Mouse (Mus musculus): ENCODE results near the gene Gm21992. TPM values are rescaled to one million over a fixed set of nuclear protein-coding genes. Genes with fewer than 3 reads are reported as not detected.
A peak's percentile ranks its signal among the peaks of the same experiment; 100 is the strongest.
"Not testable (repeated sequence)": the region's sequence is repeated elsewhere in the genome, so short reads cannot be mapped to it uniquely, and the experiment has no call there.

Gene Gm21992
- total and polyA plus RNA-seq, 3 experiments = 10.8 to 21.9 TPM; not detected in 1

DNA sequence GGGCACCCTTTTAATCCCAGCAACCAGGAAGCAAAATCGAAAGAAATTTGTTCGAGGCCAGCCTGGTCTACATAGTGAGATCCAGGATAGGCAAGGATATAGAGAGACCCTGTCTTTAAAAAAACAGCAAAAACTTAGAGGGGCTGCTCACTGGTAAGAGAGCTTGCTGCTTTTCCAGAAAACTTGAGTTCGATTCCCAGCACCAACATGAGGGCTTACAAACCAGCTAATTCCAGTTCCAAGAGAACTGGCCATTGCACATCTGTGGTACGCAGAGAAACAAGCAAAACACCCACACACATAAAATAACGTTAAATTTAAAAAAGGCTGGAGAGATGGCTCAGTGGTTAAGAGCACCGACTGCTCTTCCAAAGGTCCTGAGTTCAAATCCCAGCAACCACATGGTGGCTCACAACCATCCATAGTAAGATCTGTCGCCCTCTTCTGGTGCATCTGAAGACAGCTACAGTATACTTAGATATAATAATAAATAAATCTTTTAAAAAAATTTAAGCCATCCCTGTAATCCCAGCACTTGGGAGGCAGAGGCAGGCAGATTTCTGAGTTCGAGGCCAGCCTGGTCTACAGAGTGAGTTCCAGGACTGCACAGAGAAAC lies 1.0 kb upstream of the Gm21992 start:
- peak; percentile 69 for DNase-seq (ENCODE audit: low read depth, low spot score)
- peak overlapping the region; percentile 87 for H3K27ac ChIP-seq (ENCODE audit: control insufficient read depth, low read depth, low read length)
- TF ChIP-seq MYC (IDR thresholded peaks at IDR 0.05; ENCODE audit: low read depth, low read length) (peak; percentile 80), CTCF (IDR thresholded peaks at IDR 0.05 in 2 of 3, conservative IDR thresholded peaks at IDR 0.05 in 1 of 3; ENCODE audit: control insufficient read depth in 1 of 3, insufficient read depth in 1 of 3, low read depth in 2 of 3, low read length in 3 of 3, poor library complexity in 1 of 3, severe bottlenecking in 1 of 3) (peak in 1 of 3 experiments; percentile 17; a peak in 2 of 6 replicates), TBP (IDR thresholded peaks at IDR 0.05; ENCODE audit: low read depth, low read length) (peak; percentile 84)
- peak overlapping the region; percentile 86 for H3K9ac ChIP-seq (ENCODE audit: control insufficient read depth, low read depth, low read length, poor library complexity, severe bottlenecking)
- not testable (repeated sequence) for H3K9me3 ChIP-seq (replicated peaks; ENCODE audit: insufficient read depth, low read length); H3K4me1 ChIP-seq (ENCODE audit: control insufficient read depth in 1 of 2, insufficient read depth in 2 of 2, low read length in 2 of 2); H3K27me3 ChIP-seq (ENCODE audit: control insufficient read depth in 1 of 2, insufficient read depth in 2 of 2, low read length in 2 of 2)
- H3K79me2 ChIP-seq (ENCODE audit: control insufficient read depth, insufficient read depth, low read length, poor library complexity) = peaks cover 43% of the 10 kb centered on the region
- H3K36me3 ChIP-seq (ENCODE audit: control insufficient read depth in 1 of 2, insufficient read depth in 2 of 2, low read length in 2 of 2) = peaks cover 5 to 17% of the 10 kb centered on the region in 2 experiments
- peak overlapping the region; percentile 74 to 78 for H3K4me3 ChIP-seq (ENCODE audit: control insufficient read depth in 1 of 2, insufficient read depth in 1 of 2, low read depth in 2 of 2, low read length in 2 of 2)

DNA sequence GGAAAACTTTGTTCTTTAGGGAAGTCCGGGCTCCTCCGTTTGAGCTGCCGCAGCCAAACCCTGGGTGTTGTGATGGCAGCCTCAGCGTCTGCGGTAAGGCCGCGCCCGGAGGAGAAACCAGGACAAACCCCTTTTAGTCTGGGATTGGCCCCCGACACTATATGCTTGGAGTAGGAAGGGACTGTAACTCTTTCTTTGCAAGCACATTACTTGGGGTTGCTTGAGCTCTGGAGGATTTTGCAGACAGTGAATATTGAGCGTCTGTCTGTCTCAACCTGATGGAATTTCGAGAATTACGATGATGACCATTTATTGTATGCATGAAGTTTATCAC lies 464 bp upstream of the Gm21992 start:
- peak overlapping the region; percentile 74 to 78 for H3K4me3 ChIP-seq (ENCODE audit: control insufficient read depth in 1 of 2, insufficient read depth in 1 of 2, low read depth in 2 of 2, low read length in 2 of 2)
- H3K27me3 ChIP-seq (ENCODE audit: control insufficient read depth in 1 of 2, insufficient read depth in 2 of 2, low read length in 2 of 2) = no peaks in the 10 kb centered on the region
- peaks cover 48% of the 10 kb centered on the region for H3K79me2 ChIP-seq (ENCODE audit: control insufficient read depth, insufficient read depth, low read length, poor library complexity)
- H3K4me1 ChIP-seq (ENCODE audit: control insufficient read depth in 1 of 2, insufficient read depth in 2 of 2, low read length in 2 of 2) = peaks cover 0 to 4% of the 10 kb centered on the region in 2 experiments; a peak in 2 of 4 replicates
- peak overlapping the region; percentile 86 for H3K9ac ChIP-seq (ENCODE audit: control insufficient read depth, low read depth, low read length, poor library complexity, severe bottlenecking)
- no peaks in the 10 kb centered on the region for H3K9me3 ChIP-seq (replicated peaks; ENCODE audit: insufficient read depth, low read length)
- no peak for DNase-seq (ENCODE audit: low read depth, low spot score)
- peaks cover 5 to 21% of the 10 kb centered on the region in 2 experiments for H3K36me3 ChIP-seq (ENCODE audit: control insufficient read depth in 1 of 2, insufficient read depth in 2 of 2, low read length in 2 of 2)
- TF ChIP-seq ELF1 (IDR thresholded peaks at IDR 0.05; ENCODE audit: low read depth, low read length) = no peak; the same call in 1 of the 2 replicates
- TF ChIP-seq GABPA (IDR thresholded peaks at IDR 0.05; ENCODE audit: low read depth, low read length) = no peak
- no peak for TF ChIP-seq POLR2A (IDR thresholded peaks at IDR 0.05; ENCODE audit: control insufficient read depth in 1 of 2, insufficient read depth in 1 of 2, low read depth in 1 of 2, low read length in 2 of 2, poor library complexity in 1 of 2)
- no peak for TF ChIP-seq ETS1 (IDR thresholded peaks at IDR 0.05; ENCODE audit: low read depth, low read length)
- no peak for TF ChIP-seq ZKSCAN1 (IDR thresholded peaks at IDR 0.05; ENCODE audit: low read depth, low read length)
- no peak; the same call in 1 of the 2 replicates for TF ChIP-seq HCFC1 (IDR thresholded peaks at IDR 0.05; ENCODE audit: low read depth, low read length)
- TF ChIP-seq EP300 (IDR thresholded peaks at IDR 0.05; ENCODE audit: low read depth in 1 of 2, low read length in 2 of 2) = peak in 1 of 2 experiments; percentile 6; a peak in 1 of 4 replicates
- no peak for TF ChIP-seq MAX (IDR thresholded peaks at IDR 0.05; ENCODE audit: low read length)
- 0 out of 2 replicates have a peak, but pooled peaks have one; percentile 65 for TF ChIP-seq UBTF (IDR thresholded peaks at IDR 0.05; ENCODE audit: borderline replicate concordance, insufficient read depth, low read depth, low read length)
- no peak for TF ChIP-seq POLR2AphosphoS2 (IDR thresholded peaks at IDR 0.05; ENCODE audit: low read length)
- TF ChIP-seq MAZ (IDR thresholded peaks at IDR 0.05; ENCODE audit: low read depth, low read length) = no peak
- H3K27ac ChIP-seq (ENCODE audit: control insufficient read depth, low read depth, low read length) = peak overlapping the region; percentile 87

DNA sequence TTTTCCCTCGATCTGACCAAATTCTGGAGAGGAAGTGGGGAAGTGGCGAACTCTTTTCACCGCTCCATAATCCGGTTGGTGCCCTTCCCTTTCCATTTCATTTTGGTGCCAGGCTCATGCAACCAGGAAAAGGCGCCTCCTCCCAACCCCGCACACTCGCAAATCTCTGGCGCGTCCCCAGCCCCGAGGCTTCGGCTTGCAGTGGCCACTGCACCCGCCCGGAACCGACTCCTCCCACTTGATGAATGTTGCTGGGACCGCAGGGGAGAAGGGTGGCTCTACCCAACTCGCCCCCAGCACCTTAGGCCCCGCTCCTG lies 708 bp downstream of the Gm21992 start:
- Histone ChIP-seq H3K36me3 (ENCODE audit: control insufficient read depth in 1 of 2, insufficient read depth in 2 of 2, low read length in 2 of 2) (peaks cover 5 to 31% of the 10 kb centered on the region in 2 experiments), H3K9me3 (replicated peaks; ENCODE audit: insufficient read depth, low read length) (no peaks in the 10 kb centered on the region), H3K4me3 (ENCODE audit: control insufficient read depth in 1 of 2, insufficient read depth in 1 of 2, low read depth in 2 of 2, low read length in 2 of 2) (peak overlapping the region; percentile 67 to 68), H3K79me2 (ENCODE audit: control insufficient read depth, insufficient read depth, low read length, poor library complexity) (peaks cover 60% of the 10 kb centered on the region), H3K9ac (ENCODE audit: control insufficient read depth, low read depth, low read length, poor library complexity, severe bottlenecking) (peak overlapping the region; percentile 88), H3K27ac (ENCODE audit: control insufficient read depth, low read depth, low read length) (peak overlapping the region; percentile 91; the same call in 1 of the 2 replicates), H3K27me3 (ENCODE audit: control insufficient read depth in 1 of 2, insufficient read depth in 2 of 2, low read length in 2 of 2) (no peaks in the 10 kb centered on the region), H3K4me1 (ENCODE audit: control insufficient read depth in 1 of 2, insufficient read depth in 2 of 2, low read length in 2 of 2) (peaks cover 0 to 4% of the 10 kb centered on the region in 2 experiments; a peak in 2 of 4 replicates)
- DNase-seq (ENCODE audit: low read depth, low spot score) = no peak
- TF ChIP-seq GABPA (IDR thresholded peaks at IDR 0.05; ENCODE audit: low read depth, low read length) (no peak), UBTF (IDR thresholded peaks at IDR 0.05; ENCODE audit: borderline replicate concordance, insufficient read depth, low read depth, low read length) (0 out of 2 replicates have a peak, but pooled peaks have one; percentile 33), ZKSCAN1 (IDR thresholded peaks at IDR 0.05; ENCODE audit: low read depth, low read length) (no peak)
